Mouse (Mus musculus): ENCODE data around the gene Diaph3.

DNA sequence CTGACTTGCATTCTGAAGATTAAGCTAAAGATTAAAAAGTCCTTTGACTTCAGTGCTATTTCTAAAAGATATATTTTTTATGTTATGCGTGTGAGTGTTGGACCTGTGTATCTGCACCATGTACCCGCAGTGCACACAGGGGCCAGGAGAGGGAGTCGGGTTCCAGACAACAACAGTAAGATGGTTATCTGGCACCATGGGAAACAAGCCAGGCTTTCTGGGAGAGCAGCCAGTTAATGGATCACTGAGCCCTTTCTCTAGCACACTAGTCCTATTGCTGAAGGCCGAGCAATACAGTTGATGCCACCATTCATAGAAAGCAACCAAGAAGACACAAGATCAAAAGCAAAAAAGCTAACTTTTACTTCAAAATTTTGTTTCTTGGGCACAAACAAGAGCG is 271.5 kb downstream of the Diaph3 start:
- no peak for TF ChIP-seq EP300 (IDR thresholded peaks at IDR 0.05; ENCODE audit: low read depth)
- TF ChIP-seq CTCF (IDR thresholded peaks at IDR 0.05; ENCODE audit: low read depth), result peak; percentile 66
